Mouse (Mus musculus) monocyte, adult 59 days (primary cell): ENCODE measurements around the gene Nmu. TPM values are rescaled to one million over a fixed set of nuclear protein-coding genes. Genes with fewer than 3 reads are reported as not detected.

Source experiments
- total RNA-seq, 2 experiments: library from RNA; stranded (reverse); gene quantifications; one replicate each; pipeline ENCODE4 v1.2.4; 2023

Nmu gene
- not detected for total RNA-seq

DNA sequence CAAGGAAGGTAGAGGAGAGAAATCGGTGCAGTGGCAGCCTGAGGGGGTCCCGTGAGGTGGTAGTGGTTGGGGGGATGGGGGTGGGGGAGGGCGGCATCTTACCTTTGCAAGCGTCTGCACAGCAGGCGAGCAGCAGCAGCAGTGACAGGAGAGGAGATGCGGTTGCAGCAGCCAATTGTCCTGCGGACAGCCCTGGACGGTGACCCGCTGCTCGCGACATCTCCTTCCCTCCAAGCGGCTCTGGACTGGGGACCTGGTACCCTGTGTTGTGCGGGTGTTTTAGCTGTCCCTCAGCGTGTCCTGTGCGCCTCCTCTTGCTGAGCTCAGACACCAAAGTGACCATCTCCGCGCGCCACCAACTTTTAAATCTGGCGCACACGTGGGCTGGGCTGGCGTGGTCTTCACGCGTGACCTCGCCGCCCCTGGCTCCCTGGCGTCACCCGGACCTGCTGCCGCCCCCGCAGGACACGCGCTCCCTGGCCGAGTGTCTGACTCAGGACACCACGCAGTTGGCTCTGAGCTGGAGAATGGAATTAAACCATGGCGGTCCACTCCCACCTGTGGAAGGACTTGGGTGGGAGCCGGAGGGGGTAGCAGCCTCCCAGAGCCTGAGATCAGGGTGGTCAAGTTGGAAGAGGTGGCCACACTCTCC, at the start of gene Nmu:
Nmu (minus strand) TSS at position 336 of the 652 bp plus-strand sequence.

DNA sequence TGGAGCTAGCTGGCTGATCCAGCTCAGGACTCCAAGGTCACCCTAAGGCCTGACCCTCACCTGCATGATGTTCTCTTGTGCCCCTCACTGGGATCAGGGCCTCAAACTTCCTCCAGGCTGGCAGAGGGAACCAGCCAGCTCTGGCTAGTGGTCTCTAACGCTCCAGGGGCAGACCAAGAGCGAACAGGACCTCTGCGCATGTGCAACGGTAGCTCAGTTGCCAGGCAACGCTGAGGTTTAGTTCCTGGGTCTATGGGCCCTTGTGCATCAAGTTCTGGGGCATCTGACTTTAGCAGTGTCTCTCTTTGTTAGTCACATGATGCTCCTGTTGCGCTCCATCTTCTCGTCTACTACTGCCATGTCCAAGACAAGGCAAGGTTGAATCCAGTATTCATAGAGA, 32.6 kb downstream of the Nmu start, which contains the start of gene Pdcl2:
Pdcl2 (minus strand) TSS at position 204 of the 400 bp plus-strand sequence.

DNA sequence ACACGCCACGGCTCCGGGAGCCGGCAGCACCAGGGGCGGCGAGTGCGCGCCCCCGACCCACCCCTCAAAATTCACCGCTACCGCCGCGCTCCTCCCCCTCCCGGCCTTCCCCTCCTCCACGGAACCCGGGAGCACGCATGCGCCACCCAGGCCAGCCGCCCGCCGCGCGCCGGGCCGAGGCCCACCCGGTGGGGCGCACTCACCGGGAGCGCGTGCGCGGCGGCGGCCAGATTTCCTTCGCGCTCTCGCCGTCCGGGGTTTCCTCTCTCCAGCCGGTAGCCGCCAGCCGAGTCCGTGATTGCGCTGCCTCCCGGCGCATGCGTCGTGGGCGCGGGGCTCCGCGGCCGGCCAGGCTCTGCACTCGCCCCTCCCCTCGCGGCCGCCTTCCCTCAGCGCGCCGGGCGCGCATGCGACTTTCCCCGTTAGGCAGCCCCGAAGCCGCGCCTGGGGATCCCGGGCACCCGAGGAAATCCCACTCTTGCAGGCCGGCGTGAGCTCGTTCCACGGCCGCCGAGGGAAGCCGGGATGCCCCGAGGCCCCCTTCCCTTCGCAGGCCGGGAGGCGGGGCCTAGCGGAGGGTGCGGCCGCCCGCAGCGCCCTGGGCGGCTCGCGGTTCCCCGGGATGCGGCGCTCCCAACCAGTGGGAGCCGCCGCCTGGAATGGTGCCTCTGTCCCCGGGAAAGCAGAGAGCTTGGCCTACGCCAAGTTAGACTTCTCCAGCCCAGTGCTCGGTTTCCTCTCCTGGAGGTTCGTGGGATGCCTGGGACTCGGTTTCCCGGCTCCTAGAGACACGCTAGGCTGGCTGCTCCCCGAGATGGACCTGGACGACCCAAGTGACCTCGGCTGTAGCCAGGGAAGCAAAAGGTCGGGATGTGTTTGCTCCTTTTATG, 58.9 kb downstream of the Nmu start, which contains the start of gene Clock:
Clock (minus strand) TSS at position 341 of the 890 bp plus-strand sequence.

Other genes with a start within 250 kb of the Nmu start
- gene Srd5a3, start 223.5 kb downstream of the Nmu start, total RNA-seq: 10 to 100 TPM; 51.8 to 54.9 TPM
- gene Tmem165, start 179.9 kb downstream of the Nmu start, total RNA-seq: 10 to 100 TPM; 56.7 to 58.3 TPM
- 10 to 100 TPM; 31.6 to 34.5 TPM for gene Clock, start 59.0 kb downstream of the Nmu start, total RNA-seq
- gene Pdcl2, start 32.6 kb downstream of the Nmu start, total RNA-seq: not detected
- gene Gm7271, start 120.3 kb upstream of the Nmu start, total RNA-seq: not detected
- 10 to 100 TPM; 48.9 to 50.1 TPM for gene Exoc1, start 165.5 kb upstream of the Nmu start, total RNA-seq
- 10 to 100 TPM; 13.1 TPM for gene Cep135, start 224.9 kb upstream of the Nmu start, total RNA-seq